Mouse (Mus musculus) lung, postnatal 0 days (tissue): ENCODE measurements around the gene Neurod4. TPM values are rescaled to one million over a fixed set of nuclear protein-coding genes. Genes with fewer than 3 reads are reported as not detected.

ENCODE experiments used
- ATAC-seq: fragments of 200-750 bp; cut with Nextera tagmentation; 2 replicates; pipeline ENCODE4 v1.8.0; 2017; ENCODE audit warnings: moderate library complexity
- DNase-seq: peaks from one replicate; pipeline ENCODE4 v3.0.0-alpha.2; 2016; ENCODE audit warnings: low spot score
- H3K27ac ChIP-seq: fragments of 300-500 bp; sonication (generic); 2 replicates; pipeline ENCODE4 v1.5.1; 2014; ENCODE audit warnings: antibody characterized with exemption, mild to moderate bottlenecking, low read length, mixed read lengths
- H3K27me3 ChIP-seq: fragments of 300-500 bp; sonication (generic); replicated peaks from 2 replicates; pipeline ENCODE4 v1.6.1; 2014; ENCODE audit warnings: low read length, mixed read lengths; ENCODE audit not compliant: insufficient read depth
- H3K36me3 ChIP-seq: fragments of 300-500 bp; sonication (generic); 2 replicates; pipeline ENCODE4 v1.6.1; 2014; ENCODE audit warnings: low read length, mixed read lengths; ENCODE audit not compliant: insufficient read depth
- H3K4me1 ChIP-seq: fragments of 300-500 bp; sonication (generic); 2 replicates; pipeline ENCODE4 v1.6.1; 2014; ENCODE audit warnings: antibody characterized with exemption, low read depth, low read length, mixed read lengths; ENCODE audit not compliant: insufficient read depth
- H3K4me2 ChIP-seq: fragments of 300-500 bp; sonication (generic); replicated peaks from 2 replicates; pipeline ENCODE4 v1.6.1; 2014; ENCODE audit warnings: low read depth, mild to moderate bottlenecking, low read length, moderate library complexity, mixed read lengths
- H3K4me3 ChIP-seq: fragments of 300-500 bp; sonication (generic); 2 replicates; pipeline ENCODE4 v1.5.1; 2014; ENCODE audit warnings: low read depth, low read length
- H3K9ac ChIP-seq: fragments of 300-500 bp; sonication (generic); replicated peaks from 2 replicates; pipeline ENCODE4 v1.6.1; 2014; ENCODE audit warnings: low read depth, mild to moderate bottlenecking
- H3K9me3 ChIP-seq: fragments of 300-500 bp; sonication (generic); 2 replicates; pipeline ENCODE4 v1.6.1; 2016; ENCODE audit warnings: low read length, mixed read lengths
- CTCF ChIP-seq: IDR thresholded peaks from 2 replicates; pipeline ENCODE4 v1.5.1; 2016; ENCODE audit warnings: antibody characterized with exemption, mild to moderate bottlenecking
- EP300 ChIP-seq: IDR thresholded peaks from 2 replicates; pipeline ENCODE4 v1.6.1; 2016; ENCODE audit warnings: antibody characterized with exemption, mild to moderate bottlenecking, control low read depth
- WGBS: fragments of 180-500 bp; shearing (Covaris S2); extraction: QIAGEN DNeasy Blood & Tissue Kit; methylation state at CpG from one replicate; pipeline ENCODE4 v1.1.7; 2014; 5-methylcytosine and 5-hydroxymethylcytosine counted together
- polyA plus RNA-seq: library from polyadenylated mRNA; unstranded; fragments of >200 nt; fragmentation: Nextera tagmentation; extraction: Ambion mirVana; gene quantifications from 2 replicates; pipeline ENCODE4 v1.2.1, GENCODE M21; 2015

Neurod4 gene
- polyA plus RNA-seq, 1 experiment from 2014 or later: not detected

DNA sequence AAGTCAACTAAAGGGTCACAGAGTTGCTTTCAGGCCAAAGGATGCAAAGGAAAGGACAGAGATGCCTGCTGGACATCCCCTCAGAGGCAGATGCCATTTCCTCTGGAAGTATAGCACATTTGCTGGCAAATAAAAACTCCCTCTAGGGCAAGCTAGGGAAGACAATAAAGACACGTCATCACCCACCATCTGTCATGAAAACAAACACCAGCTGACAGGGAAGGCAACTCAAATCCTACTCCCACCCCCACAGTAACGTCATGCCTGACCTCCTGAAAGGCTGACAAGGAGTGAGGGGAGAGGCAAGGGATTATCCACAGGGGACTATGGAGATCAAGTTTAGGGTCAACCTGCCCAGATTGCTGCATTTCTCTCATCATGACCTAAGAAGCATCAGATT is 35.8 kb downstream of the Neurod4 start:
- ATAC-seq (no peak), DNase-seq (no peak)
- no peak overlapping the region for H3K27ac ChIP-seq
- H3K9ac ChIP-seq: no peak overlapping the region
- H3K27me3 ChIP-seq: no peaks in the 10 kb centered on the region
- H3K4me3 ChIP-seq: no peak overlapping the region
- no peak overlapping the region for H3K4me2 ChIP-seq
- no peaks in the 10 kb centered on the region for H3K36me3 ChIP-seq
- H3K4me1 ChIP-seq: no peaks in the 10 kb centered on the region
- TF ChIP-seq EP300 (no peak), CTCF (no peak)
- 4% methylated on average over 2 of the region's 2 CpGs for WGBS
- no peaks in the 10 kb centered on the region for H3K9me3 ChIP-seq

DNA sequence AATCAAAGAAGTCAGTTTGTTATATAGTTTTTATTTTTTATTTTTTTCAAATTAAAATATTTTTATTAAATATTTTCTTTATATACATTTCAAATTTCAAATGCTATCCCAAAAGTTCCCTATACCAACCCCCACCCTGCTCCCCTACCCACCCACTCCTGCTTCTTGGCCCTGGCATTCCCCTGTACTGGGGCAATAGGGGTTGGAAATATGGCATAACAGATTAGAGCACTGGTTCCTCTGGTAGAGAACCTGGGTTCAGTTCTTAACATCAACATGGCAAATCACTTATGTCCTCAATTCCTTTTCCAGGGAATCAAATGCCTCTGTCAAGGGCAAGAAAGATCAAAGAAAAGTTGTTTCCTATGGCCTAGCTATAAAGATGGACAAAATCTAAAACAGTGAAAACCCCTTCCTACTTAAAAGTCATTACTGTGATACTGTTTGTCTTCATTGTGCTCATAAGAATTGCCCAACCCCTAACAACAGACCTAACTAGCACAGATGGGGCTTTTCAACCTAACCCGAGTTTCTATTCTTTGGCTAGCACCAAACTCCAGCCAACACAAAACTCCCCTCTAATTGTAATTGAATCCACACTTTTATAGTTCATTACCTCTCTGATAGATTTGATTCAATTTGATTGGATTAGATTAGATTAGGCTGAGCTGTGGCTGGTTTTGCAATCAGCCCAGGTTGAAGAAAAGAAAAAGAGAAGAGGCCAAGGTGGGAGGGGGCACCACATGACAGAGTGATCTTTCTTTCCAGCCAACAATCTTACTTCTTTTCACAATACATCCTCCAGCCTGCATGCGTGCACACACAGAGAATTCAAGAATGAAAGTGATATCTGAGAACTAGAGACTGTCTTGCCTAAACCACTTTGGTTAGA is 41.5 kb downstream of the Neurod4 start:
- TF ChIP-seq CTCF: no peak
- no peak for TF ChIP-seq EP300
- H3K9me3 ChIP-seq: no peaks in the 10 kb centered on the region
- no peak overlapping the region for H3K27ac ChIP-seq
- no peak overlapping the region for H3K4me2 ChIP-seq
- no peaks in the 10 kb centered on the region for H3K27me3 ChIP-seq
- 58% methylated on average over 2 of the region's 2 CpGs for WGBS
- H3K4me3 ChIP-seq: no peak overlapping the region
- no peaks in the 10 kb centered on the region for H3K36me3 ChIP-seq
- no peak overlapping the region for H3K9ac ChIP-seq
- H3K4me1 ChIP-seq: no peaks in the 10 kb centered on the region
- DNase-seq: no peak
- no peak for ATAC-seq

- Histone ChIP-seq H3K9me3 (no peaks in the 10 kb centered on the region), H3K4me3 (no peak overlapping the region), H3K9ac (no peak overlapping the region), H3K27ac (no peak overlapping the region), H3K4me1 (no peaks in the 10 kb centered on the region), H3K27me3 (no peaks in the 10 kb centered on the region), H3K4me2 (no peak overlapping the region), H3K36me3 (no peaks in the 10 kb centered on the region)
- no peak for TF ChIP-seq CTCF
- TF ChIP-seq EP300: no peak
- 29% methylated on average over 1 of the region's 1 CpGs for WGBS
- ATAC-seq: no peak
- no peak for DNase-seq
Observed at GRCm38 (mm10) chr10:130234576-130234975, 45.5 kb downstream of the Neurod4 start.

- ATAC-seq (no peak), DNase-seq (no peak)
- Histone ChIP-seq H3K4me1 (no peaks in the 10 kb centered on the region), H3K27ac (no peak overlapping the region), H3K4me3 (no peak overlapping the region), H3K4me2 (no peak overlapping the region), H3K36me3 (no peaks in the 10 kb centered on the region), H3K27me3 (no peaks in the 10 kb centered on the region), H3K9ac (no peak overlapping the region), H3K9me3 (no peaks in the 10 kb centered on the region)
- no peak for TF ChIP-seq CTCF
- no peak for TF ChIP-seq EP300
- 65% methylated on average over 1 of the region's 1 CpGs for WGBS
Observed at GRCm38 (mm10) chr10:130232117-130232516, 47.9 kb downstream of the Neurod4 start.

DNA sequence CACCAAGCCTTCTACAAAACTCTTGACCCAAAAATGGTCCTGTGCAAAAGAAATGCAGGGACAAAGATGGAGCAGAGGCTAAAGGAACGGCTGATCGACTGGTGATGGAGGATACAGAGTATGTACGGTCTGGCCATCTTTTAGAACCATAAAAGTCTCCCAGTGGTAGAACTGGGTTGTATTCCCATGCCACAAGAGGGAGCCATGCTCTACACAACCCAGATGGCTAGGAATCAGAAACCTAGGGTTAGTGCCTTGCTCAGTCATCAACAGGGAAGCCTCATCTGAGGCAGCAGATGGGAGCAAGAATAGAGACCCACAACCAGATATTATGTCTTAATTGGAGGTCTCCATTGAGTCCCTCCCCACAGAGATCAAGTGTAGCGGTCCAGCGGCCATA is 50.5 kb downstream of the Neurod4 start:
- no peaks in the 10 kb centered on the region for H3K4me1 ChIP-seq
- no peaks in the 10 kb centered on the region for H3K36me3 ChIP-seq
- no peaks in the 10 kb centered on the region for H3K27me3 ChIP-seq
- 77% methylated on average over 5 of the region's 5 CpGs for WGBS
- H3K4me3 ChIP-seq: no peak overlapping the region
- TF ChIP-seq CTCF (no peak), EP300 (no peak)
- H3K4me2 ChIP-seq: no peak overlapping the region
- DNase-seq: no peak
- no peaks in the 10 kb centered on the region for H3K9me3 ChIP-seq
- H3K27ac ChIP-seq: no peak overlapping the region
- no peak overlapping the region for H3K9ac ChIP-seq
- no peak for ATAC-seq

DNA sequence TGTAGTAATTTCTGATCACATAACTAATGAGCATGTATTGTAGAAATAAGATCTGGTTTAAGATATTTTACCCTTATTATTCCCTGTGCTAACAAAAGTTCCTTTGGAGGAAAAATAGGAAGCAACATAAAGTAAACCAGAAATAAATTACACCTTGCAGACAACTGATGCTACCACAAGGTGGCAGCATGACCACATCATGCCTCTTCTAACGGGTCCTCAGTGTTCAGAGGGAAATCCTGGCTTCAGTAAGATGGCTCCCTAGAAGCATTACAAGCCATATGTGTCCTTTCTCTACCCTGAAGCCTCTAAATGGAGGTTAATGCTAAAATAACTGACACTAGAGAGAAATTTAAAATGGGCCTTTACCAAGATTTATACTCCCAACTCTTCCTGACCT is 51.8 kb downstream of the Neurod4 start:
- ATAC-seq (no peak), DNase-seq (peak; percentile 43)
- no peaks in the 10 kb centered on the region for H3K4me1 ChIP-seq
- no peaks in the 10 kb centered on the region for H3K9me3 ChIP-seq
- H3K27ac ChIP-seq: no peak overlapping the region
- no peak overlapping the region for H3K9ac ChIP-seq
- H3K4me3 ChIP-seq: no peak overlapping the region
- no peaks in the 10 kb centered on the region for H3K36me3 ChIP-seq
- peak; percentile 79 for TF ChIP-seq CTCF
- TF ChIP-seq EP300: no peak
- WGBS: 3% methylated on average over 1 of the region's 1 CpGs
- no peak overlapping the region for H3K4me2 ChIP-seq
- H3K27me3 ChIP-seq: no peaks in the 10 kb centered on the region
